Mouse (Mus musculus) layer of hippocampus, postnatal 25 days (tissue): Measurements from ENCODE around the gene Lin28b. TPM values are rescaled to one million over a fixed set of nuclear protein-coding genes. Genes with fewer than 3 reads are reported as not detected.

Experiments
- DNase-seq, 2 experiments: peaks; one replicate each; pipeline ENCODE4 v3.0.0; 2022; ENCODE audit warnings: mixed read lengths in 2 of 2, low spot score in 1 of 2; ENCODE audit errors: extremely low spot score in 1 of 2
- total RNA-seq, 2 experiments: library from RNA; stranded (reverse); gene quantifications; 2 replicates each; pipeline ENCODE4 v1.2.3; 2021

Lin28b gene
- total RNA-seq = under 1 TPM; 0.71 to 0.89 TPM

DNA sequence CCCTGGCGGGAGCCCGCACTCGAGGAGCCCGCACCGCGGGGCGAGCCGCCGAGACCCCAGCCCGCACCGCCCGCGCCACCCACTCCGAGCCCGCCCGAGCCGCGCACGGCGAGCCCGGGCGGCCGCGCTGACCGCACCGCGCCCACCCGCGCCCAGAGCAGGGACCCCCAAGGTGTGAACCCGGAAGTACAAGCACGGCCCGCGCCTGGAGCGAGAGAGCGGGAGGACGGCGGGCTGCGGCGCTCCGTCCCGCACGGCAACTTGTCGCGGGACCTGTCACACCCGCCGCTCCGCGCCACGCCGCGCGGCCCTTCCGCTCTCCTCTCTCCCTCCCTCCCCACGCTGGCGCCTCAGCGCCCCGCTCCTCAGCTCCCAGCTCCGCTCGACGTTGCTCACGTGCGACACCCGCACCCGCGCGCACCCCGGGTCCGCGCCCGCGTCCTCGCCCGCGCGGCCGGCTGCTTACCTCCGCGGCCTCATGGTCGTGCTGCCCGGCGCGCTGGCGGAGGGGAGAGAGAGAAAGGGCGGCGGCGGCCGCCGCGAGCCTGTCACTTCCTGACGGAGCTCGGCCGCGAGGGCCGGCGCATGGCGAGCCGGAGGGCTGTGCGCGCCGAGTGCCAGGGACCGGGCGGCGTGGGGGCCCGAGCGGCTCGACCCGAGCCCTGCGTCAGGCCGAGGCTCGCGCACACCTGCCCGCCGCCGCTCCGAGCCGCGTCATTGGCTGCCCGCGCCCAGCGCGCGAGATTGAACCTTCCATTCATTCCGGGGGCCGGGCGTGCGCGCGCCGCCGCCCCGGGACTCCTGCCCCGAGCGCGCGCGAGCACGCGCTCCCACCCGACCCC lies at the start of gene Lin28b:
Gene Lin28b, minus strand, starts transcription at position 635 of the 842 bp plus-strand sequence.
- DNase-seq = peak in 1 of 2 experiments; percentile 29

DNA sequence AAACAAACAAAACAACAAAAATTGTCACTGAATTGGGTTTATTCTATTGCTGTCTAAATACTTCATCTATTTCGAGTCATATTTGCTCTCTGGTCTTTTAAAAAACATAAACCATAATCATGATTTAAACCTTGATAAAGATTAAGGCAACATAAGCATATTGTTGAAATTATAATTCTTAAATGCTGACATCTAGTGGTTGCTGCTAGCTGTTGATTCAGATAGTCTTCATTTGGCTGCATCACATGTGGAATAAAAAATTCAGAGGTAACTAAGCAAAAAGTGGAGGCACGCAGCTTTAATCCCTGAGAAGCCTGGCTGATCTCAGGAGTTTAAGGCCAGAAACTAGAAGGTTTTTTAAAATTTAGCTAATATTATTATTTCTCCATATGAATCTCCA lies 25.6 kb upstream of the Lin28b start:
- no peak for DNase-seq

DNA sequence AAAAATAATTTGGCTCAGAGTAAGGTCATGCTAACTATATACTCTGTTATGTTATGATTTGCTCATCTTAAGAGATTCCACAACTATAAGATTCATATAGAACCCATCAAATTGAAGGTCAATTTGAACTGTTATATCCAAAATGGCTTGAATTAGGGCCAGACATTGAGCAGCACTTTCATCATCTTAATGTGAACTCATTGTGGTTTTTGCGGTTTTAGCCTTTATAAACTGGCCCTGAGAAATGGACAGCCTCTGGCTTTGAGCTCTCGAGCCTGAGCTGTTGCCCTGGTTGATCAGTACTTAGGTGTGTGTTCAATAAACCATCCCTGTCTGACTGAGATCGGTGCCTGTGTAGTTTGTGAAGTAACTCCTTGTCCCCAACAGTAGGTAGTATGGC lies 24.5 kb upstream of the Lin28b start:
- DNase-seq = no peak

DNA sequence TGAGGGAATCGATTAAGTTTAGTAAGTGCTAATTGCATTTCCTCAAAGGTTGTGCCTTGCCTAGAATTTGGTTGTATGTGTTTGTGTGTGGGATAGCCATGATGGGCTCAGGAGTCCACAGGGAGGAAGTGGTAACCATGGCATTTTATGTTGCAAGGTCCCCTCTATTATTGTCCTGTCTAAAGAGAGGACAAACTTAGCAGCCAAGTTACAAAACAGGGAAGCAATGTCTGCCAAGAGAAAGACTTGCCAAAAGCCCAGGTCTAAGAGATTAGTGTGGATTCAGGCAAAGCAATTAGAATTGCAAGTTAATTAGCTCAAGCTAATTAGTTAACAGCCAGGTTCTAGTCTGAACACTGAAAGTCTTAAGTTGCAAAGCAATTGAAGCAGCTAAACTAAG lies 14.1 kb upstream of the Lin28b start:
- DNase-seq = no peak

DNA sequence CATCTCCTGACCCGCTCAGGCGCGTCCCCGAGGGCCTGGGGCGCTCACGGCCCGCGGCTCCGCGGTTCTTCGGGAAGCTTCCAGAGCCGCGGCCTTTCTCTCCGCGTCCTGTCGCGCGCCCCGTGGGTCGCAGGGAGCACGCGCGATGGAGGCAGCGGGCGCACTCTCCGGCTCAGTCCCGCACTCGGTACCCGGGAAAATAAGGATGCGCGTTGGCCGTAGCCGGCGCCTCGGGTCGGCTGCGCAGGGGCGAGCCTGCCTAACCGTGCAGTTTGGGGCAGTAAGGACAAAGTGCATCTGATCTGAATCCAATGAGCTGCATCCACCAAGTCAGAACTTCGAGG lies 380 bp upstream of the Lin28b start:
- no peak for DNase-seq

DNA sequence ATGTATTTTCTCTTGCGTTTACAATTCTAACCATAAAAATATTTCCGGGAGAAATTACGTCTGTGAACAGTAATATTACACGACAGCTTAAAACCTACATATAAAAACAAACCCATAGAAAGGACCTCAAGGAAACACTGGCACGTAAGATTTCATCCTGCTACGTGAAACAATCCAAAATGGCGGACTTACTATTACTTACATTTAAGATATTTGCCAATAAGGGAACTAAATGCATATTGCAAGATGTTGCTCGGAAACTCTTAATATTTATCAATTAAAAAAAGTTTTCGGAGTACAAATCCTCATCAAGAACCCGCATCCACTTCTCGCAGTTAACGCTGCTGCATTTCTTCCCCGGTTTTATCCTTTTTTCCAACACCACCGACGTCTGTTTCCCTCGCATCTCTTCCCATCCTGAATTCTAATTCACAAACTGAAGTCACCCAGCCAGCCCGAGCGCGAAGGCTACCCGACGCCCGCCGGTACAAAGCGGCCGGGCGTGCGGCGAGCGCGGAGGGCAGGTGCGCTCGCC lies 902 bp downstream of the Lin28b start:
- DNase-seq = no peak

DNA sequence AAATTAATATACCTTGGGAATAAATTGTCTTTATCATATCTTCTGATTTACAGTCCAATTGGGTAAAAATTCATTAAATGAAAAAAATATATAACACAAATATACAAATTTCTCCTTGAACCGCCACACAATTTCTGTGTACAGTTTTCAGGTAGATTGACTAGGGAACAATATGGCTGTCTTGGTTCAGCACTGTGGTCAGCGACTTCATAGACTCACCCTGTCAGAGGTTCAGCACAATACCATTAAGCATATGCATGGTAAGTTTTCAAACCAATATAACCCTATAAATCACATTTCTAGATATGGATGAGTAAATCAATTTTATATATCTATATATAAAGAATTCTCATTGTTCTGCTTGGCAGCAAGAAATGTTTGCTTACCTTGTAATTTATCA lies 3.0 kb downstream of the Lin28b start:
- no peak for DNase-seq

DNA sequence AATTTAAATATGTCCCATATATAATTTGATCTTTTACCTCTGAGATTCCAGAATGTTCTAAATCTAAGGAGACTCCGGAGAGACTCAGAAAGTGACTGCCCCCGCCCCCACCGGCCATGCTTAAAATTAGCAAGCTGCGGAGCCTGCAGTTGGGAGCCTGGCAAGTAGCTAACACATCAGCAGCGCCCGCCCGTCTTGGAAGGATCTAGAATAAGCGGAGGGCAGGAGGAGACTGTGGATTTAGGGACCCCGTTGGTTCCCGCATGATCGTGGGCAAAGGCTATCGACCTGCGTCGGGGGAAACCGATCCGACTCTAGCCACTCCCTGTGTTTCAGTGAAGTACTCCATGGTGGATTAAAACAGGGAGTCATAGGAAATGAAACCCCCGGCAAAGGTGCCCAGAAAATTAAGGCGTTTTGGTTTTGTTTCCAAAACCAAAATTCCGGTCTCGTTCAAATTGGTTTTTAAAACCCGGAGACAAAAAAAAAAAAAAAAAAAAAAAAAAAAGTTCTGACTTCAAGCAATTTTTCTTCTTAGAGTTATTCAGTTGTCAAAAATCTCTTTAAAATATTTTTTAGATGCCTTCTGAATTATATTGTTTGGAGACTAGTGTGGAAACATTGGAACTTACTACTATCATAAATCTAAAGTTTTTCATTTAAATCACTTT lies 12.4 kb downstream of the Lin28b start:
- no peak for DNase-seq

DNA sequence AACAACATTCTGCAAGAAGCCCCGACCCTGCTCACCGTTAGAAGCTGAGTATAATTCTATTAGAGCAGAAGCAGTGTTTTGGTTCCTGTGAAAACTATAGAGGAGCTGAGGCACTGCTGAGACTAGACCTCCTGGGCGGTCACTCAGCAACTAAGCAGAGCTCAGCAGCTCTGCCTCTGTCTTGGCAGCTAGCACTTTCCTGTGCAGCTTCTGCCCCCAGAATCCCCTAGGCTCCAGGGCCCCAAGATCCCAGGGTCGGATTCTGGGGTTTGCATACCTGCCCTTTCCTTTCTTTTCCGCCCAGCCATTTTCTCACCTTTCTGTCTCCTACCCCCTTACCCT lies 13.1 kb downstream of the Lin28b start:
- no peak for DNase-seq

DNA sequence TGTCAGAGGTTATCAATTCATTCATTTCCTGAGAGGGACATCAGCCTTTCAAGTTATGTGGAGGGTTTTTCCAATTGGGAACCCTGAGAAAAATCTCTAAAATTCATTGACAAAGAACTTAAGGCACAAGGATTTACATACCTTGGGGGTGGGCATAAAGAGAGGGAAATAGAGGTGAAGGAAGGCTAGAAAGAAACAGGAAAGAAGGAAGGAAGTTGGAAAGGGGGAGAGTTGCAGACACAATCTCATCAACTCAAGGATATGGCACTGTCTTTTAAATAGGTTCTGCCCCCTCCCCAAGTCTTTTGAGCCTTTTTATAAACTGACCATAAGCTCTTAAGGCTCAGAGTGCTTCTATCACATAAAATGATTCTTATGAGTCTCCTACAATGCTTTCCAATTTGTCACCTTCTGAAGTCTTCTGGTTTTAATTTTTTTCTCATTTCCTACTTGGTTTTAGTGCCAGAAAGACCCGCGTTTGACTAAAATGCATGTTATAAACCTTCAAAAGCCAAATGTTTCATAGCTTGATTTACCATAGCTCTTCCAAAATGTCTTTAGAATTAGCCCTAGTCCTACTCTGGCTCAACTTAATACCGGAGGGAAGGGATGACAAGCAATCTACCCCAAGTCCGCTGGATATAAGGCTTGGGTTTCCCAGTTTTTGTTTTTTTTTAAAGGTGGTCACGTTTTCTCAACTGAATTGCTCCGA lies 13.6 kb downstream of the Lin28b start:
- DNase-seq = no peak

DNA sequence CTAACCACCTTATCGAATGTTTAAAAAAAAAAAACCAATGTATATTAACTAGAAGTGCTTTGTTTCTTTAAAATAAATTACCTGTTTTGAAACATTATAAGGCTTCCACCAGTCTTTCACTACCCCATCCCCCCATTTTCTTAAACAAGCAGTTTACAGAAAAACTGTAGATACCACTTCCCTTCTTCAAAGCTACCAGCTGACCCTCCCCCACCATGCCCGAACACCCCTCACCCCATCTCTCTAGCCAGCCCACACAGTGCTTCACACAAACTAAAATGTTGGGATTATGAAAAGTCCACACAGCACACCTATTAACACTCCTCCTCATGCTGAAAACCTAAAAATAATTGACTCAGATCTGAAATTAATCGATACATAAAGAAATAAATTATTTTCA lies 14.9 kb downstream of the Lin28b start:
- DNase-seq = no peak

DNA sequence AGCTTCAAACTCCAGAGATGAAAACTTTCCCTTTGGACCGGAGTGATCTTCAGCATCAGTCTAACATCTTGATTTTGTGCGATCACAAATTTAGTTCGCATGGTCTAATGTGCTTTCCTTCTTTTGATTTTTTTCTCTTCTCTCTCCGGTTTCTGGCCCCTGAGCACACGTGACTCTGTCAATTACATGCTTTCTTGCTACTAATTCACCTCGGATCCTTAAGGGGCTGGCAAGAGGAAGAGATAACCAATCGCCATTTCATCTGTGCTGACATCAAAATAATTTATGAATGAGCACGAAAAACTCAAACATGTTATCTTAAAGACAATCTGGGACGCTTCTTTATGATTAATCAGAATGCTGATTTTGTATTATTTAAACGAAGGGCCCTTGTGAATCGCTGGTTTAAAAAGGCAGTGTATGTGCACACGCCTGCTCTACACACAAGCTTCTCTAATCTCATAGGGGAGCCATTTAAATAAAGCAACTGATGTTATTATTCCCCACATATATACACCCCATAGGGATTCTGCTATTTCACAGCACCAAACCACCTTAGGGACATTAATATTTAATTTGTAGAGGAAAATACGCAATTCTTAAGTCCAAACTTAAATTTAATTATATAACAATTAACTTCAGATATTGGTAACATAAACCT lies 16.0 kb downstream of the Lin28b start:
- DNase-seq = no peak

DNA sequence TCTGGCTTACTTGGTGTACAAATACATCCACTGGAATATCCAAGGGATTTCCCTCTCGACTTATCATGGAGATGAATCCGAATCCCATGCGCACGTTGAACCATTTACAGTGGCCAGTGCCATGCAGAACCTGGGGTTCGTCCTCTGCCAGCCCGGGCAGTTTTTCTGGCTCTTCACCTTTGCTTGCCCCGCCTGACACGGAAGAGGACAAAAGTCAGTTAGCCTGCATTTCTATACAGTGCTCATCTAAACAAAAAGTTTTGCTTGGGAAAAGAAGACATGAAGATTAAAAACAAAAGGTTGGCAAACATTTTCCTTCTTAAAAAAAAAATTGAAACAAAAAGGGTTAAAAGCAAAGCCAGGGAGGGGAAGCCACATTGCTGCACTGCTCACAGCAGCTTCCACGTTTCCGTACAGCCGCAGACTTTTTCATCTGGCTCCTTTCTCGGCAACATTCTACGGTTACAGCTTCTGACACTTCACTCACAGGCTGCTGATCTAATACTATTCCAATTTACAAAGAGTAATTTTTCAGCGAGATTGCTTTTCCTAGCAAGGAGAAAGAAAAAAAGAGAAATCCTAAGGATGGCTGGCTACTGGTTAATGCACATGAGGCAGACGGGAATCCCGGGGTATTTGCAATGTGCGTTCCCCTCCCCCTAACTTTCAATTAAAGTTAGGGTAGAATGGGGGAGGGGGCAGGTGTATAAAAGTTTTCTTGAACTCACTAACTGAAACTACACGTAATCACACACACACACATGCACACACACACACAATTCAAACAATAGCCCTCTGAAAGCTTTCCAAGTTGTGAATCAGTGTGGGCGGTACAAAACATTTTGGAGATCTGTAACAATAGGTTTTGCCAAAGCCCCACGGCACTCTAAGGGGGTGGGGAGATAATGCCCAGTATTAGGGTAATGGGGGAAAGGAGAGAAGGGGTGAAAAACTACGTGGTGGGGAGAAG lies 16.9 kb downstream of the Lin28b start:
- no peak for DNase-seq

DNA sequence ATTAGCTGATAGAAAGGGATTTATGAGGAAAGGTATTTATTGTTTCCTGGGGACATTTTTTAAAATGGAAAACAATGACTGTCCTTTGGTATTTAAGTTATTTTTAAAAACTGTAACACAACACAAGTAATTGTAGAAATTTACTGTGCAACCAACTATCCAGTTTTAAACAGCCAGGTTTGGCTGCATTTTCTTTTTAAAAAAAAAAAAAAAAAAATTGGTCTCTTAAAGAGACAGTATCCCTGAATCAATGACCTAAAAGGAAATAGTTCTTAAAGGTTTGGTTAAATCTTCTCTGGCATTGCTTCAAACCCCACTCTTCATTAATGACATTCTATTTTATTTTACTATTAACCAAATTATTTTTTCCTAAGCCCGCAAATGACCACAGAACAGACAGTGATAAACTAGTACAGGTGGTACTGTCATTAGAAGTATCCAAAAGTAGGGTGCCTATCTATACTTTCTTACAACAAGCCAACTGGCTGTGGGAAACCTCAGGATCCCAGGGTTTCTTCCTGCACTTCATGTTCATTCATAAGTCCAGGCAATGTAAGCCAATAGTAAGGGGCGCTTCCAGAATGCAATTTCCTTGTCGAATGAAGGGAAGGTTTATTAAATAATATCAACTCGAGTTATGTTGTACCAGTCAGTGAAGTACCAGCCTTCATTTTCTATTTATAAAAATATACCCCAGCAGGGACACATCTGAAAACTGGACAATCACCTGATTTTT lies 17.8 kb downstream of the Lin28b start:
- no peak for DNase-seq

DNA sequence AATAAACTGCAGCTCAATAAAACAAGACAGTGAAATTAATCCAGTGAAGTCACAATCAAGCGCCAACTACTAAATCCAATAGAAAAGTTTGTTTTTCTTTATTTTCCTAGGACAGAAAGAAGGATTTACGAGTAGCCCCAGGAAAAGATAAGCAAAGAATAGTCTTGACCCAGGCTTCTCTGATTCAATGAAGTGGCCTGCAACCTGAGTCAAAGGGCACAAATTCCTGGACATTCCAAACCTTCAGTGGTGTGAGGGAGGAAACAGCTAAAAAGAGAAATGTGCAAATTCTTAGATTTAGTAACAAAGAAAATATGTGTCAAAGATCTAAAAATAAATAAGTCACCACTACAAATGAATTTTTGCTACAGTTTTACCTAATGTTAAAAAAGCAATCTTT lies 27.6 kb downstream of the Lin28b start:
- no peak for DNase-seq

DNA sequence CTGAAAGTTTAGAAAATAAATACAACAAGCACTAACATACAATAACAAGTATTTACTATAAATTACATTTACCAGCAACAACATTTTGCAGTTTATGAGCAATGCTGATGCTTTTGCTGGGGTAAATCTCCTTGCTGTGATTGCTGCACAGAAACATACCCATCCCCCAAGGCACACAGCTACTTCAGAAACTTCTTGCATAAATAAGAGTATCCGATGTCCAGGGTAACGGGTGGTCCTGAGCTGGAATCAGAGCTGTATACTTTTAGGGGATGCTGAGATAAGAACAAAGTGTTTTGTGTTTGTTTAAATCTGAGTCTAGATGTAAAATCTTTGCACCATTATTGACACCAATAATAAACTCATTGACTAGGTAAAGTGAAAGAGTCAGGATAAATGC lies 28.1 kb downstream of the Lin28b start:
- DNase-seq = no peak

DNA sequence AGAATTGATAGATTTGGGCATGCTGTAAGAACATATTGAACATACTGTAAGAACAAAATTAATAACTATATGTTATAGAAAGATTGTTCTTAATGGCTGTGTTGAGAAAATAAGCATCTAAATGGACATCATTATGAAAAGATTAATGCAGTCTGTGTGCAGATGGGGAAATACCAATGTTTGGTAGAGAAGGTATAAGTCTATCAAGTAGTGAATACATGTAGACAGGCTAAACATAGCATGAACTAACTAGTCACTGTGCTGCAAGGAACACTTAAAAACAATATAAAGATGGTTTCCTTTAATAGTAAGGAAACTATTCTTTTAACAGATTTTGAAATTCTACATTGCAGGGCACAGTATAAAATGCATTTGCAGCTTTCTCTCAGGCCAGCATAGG lies 39.6 kb downstream of the Lin28b start:
- no peak for DNase-seq

DNA sequence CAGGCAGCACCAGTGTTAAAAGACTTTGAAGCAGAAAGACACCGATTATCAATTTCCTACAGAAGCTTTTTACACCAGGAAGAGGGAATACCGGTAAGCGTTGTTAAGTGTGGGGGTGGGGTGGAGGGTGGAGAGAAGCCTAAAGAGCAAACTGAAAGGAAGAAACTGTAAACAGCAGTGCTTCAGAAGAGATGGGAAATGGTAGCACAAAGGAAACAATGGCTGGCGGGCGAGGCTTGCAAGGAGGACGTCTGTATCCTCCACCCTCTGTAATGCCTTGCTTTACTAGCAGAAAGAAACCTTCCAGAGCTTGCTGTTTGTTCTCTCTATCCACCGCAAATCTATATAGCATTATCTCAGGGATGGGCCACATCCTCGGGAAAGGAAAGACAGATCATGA lies 40.0 kb downstream of the Lin28b start:
- DNase-seq = no peak

DNA sequence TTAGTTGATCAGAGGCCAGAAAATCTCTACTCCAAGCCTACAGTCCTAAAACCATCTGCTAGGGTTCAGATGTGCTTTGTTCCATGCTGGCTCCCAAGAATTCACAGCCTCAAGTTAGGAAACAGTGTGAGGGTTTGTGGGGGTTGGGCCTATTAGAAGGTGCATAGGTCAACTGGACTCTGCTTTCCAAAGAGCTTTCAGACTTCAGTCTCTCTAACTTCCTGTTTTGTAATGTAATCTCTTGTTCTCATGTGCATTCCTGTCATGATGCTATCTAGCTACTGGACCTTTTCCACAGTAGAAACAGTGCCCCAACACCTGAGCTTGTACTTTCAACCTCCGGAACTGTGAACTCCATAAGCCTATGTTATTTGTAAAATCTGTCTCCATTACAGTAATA lies 63.8 kb downstream of the Lin28b start:
- no peak for DNase-seq
